Mouse (Mus musculus): ENCODE measurements around the gene Nubp2. TPM values are rescaled to one million over a fixed set of nuclear protein-coding genes. Genes with fewer than 3 reads are reported as not detected.

Nubp2 gene
- total and polyA plus RNA-seq, 3 experiments: 17.8 to 22.7 (median 18.2) TPM

DNA sequence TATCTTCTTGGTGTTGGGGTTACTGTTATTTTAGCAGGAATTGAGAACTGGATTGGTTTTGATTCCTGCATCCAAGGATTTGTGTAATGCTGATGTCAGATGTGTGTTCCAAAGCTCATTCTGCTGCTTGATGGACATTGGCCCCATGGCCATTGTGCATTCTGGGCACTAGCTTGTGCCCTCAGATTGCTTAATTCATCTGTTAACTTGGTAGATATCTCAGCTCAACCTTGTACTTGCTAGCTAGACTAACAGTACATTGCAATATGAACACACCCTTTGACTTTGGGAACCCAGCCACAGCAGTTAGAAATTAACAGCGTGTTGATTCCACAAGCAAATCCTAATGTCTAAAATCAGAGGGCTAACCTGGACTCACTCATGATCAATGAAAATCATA, 38.8 kb downstream of the Nubp2 start:
- H3K4me1 ChIP-seq (ENCODE audit: control insufficient read depth, insufficient read depth, low read length): peaks cover 2% of the 10 kb centered on the region
- intact Hi-C loops (cut with DNase I): no loop called here
- WGBS: 84% methylated on average over 1 of the region's 1 CpGs
- H3K9ac ChIP-seq (ENCODE audit: low read depth, low read length): no peak overlapping the region
- no peak overlapping the region for H3K4me3 ChIP-seq
- no peaks in the 10 kb centered on the region for H3K27me3 ChIP-seq (ENCODE audit: control insufficient read depth, insufficient read depth, low read length)
- no peak overlapping the region for H3K27ac ChIP-seq
- TF ChIP-seq POLR2A (IDR thresholded peaks at IDR 0.05; ENCODE audit: insufficient read depth, low read depth, low read length) (no peak), EP300 (IDR thresholded peaks at IDR 0.05; ENCODE audit: insufficient read depth, low read depth, low read length) (no peak), CTCF (IDR thresholded peaks at IDR 0.05) (no peak)
- DNase-seq: no peak
- H3K79me2 ChIP-seq (replicated peaks; ENCODE audit: control insufficient read depth, insufficient read depth, low read length): no peaks in the 10 kb centered on the region
- H3K36me3 ChIP-seq (ENCODE audit: control insufficient read depth, insufficient read depth, low read length): no peaks in the 10 kb centered on the region

- Histone ChIP-seq H3K79me2 (replicated peaks; ENCODE audit: control insufficient read depth, insufficient read depth, low read length) (no peaks in the 10 kb centered on the region), H3K27ac (no peak overlapping the region; the same call in 1 of the 2 replicates), H3K36me3 (ENCODE audit: control insufficient read depth, insufficient read depth, low read length) (no peaks in the 10 kb centered on the region), H3K4me3 (no peak overlapping the region; the same call in 1 of the 2 replicates), H3K9ac (ENCODE audit: low read depth, low read length) (no peak overlapping the region; the same call in 1 of the 2 replicates), H3K4me1 (ENCODE audit: control insufficient read depth, insufficient read depth, low read length) (peaks cover 2% of the 10 kb centered on the region; the same call in 1 of the 2 replicates), H3K27me3 (ENCODE audit: control insufficient read depth, insufficient read depth, low read length) (no peaks in the 10 kb centered on the region)
- TF ChIP-seq EP300 (IDR thresholded peaks at IDR 0.05; ENCODE audit: insufficient read depth, low read depth, low read length) (no peak), CTCF (IDR thresholded peaks at IDR 0.05) (no peak), POLR2A (IDR thresholded peaks at IDR 0.05; ENCODE audit: insufficient read depth, low read depth, low read length) (no peak)
- intact Hi-C loops (cut with DNase I): no loop called here
- 49% methylated on average over 9 of the region's 9 CpGs for WGBS
- no peak for DNase-seq
Observed at GRCm38 (mm10) chr17:24844525-24844924, 41.6 kb downstream of the Nubp2 start.

- TF ChIP-seq CTCF (IDR thresholded peaks at IDR 0.05) (peak; percentile 60), POLR2A (IDR thresholded peaks at IDR 0.05; ENCODE audit: insufficient read depth, low read depth, low read length) (no peak)
- H3K36me3 ChIP-seq (ENCODE audit: control insufficient read depth, insufficient read depth, low read length): no peaks in the 10 kb centered on the region
- H3K79me2 ChIP-seq (replicated peaks; ENCODE audit: control insufficient read depth, insufficient read depth, low read length): no peaks in the 10 kb centered on the region
- 63% methylated on average over 2 of the region's 2 CpGs for WGBS
- no peak overlapping the region for H3K9ac ChIP-seq (ENCODE audit: low read depth, low read length)
- no peak for DNase-seq
- no peak overlapping the region for H3K4me3 ChIP-seq
- H3K27me3 ChIP-seq (ENCODE audit: control insufficient read depth, insufficient read depth, low read length): no peaks in the 10 kb centered on the region
- no peak overlapping the region for H3K27ac ChIP-seq
- no peaks in the 10 kb centered on the region for H3K4me1 ChIP-seq (ENCODE audit: control insufficient read depth, insufficient read depth, low read length)
- intact Hi-C loops (cut with DNase I): no loop called here
Observed at GRCm38 (mm10) chr17:24842631-24843030, 43.5 kb downstream of the Nubp2 start.

DNA sequence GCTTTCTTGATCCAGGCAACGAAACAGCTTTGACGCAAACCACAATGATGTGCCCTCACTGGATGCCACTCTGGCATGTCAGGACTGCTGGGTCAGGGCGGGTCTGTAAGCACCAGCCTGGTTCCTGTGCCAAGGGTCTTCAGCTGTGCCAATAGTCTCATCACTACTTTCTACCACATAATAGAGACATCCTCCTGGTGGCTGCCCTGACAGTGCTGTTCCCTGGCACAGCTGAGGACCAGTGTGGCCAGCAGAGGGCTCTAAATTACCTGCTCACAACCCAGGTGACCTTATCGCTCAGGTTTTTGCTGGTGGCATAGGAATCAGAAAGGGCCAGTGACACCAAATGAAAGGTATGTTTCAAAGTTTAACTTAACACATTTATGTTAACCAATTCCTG, 45.0 kb downstream of the Nubp2 start:
- no peaks in the 10 kb centered on the region for H3K27me3 ChIP-seq (ENCODE audit: control insufficient read depth, insufficient read depth, low read length)
- H3K79me2 ChIP-seq (replicated peaks; ENCODE audit: control insufficient read depth, insufficient read depth, low read length): no peaks in the 10 kb centered on the region
- H3K4me3 ChIP-seq: no peak overlapping the region
- H3K36me3 ChIP-seq (ENCODE audit: control insufficient read depth, insufficient read depth, low read length): no peaks in the 10 kb centered on the region
- H3K4me1 ChIP-seq (ENCODE audit: control insufficient read depth, insufficient read depth, low read length): no peaks in the 10 kb centered on the region
- intact Hi-C loops (cut with DNase I): no loop called here
- TF ChIP-seq CTCF (IDR thresholded peaks at IDR 0.05) (peak; percentile 55), POLR2A (IDR thresholded peaks at IDR 0.05; ENCODE audit: insufficient read depth, low read depth, low read length) (no peak)
- no peak overlapping the region for H3K9ac ChIP-seq (ENCODE audit: low read depth, low read length)
- WGBS: 58% methylated on average over 4 of the region's 4 CpGs
- DNase-seq: no peak
- no peak overlapping the region for H3K27ac ChIP-seq

- no peak overlapping the region for H3K27ac ChIP-seq
Observed at GRCm38 (mm10) chr17:24840341-24840740, 45.8 kb downstream of the Nubp2 start.

GRCm38 (mm10) chr17:24839842-24840241, 46.3 kb downstream of the Nubp2 start, which contains the start of gene Hagh:
Gene Hagh, plus strand, starts transcription at chr17:24840143.
- H3K36me3 ChIP-seq (ENCODE audit: control insufficient read depth, insufficient read depth, low read length): no peaks in the 10 kb centered on the region
- no peak for DNase-seq
- H3K79me2 ChIP-seq (replicated peaks; ENCODE audit: control insufficient read depth, insufficient read depth, low read length): no peaks in the 10 kb centered on the region
- 46% methylated on average over 8 of the region's 8 CpGs for WGBS
- H3K4me1 ChIP-seq (ENCODE audit: control insufficient read depth, insufficient read depth, low read length): no peaks in the 10 kb centered on the region
- intact Hi-C loops (cut with DNase I): no loop called here
- H3K27ac ChIP-seq: no peak within 1 kb of the TSS
- H3K27me3 ChIP-seq (ENCODE audit: control insufficient read depth, insufficient read depth, low read length): no peaks in the 10 kb centered on the region
- TF ChIP-seq CTCF (IDR thresholded peaks at IDR 0.05) (no peak), EP300 (IDR thresholded peaks at IDR 0.05; ENCODE audit: insufficient read depth, low read depth, low read length) (no peak), POLR2A (IDR thresholded peaks at IDR 0.05; ENCODE audit: insufficient read depth, low read depth, low read length) (no peak)
- no peak within 1 kb of the TSS for H3K9ac ChIP-seq (ENCODE audit: low read depth, low read length)
- H3K4me3 ChIP-seq: no peak within 1 kb of the TSS

More at GRCm38 (mm10) chr17:24840341-24840740, 45.8 kb downstream of the Nubp2 start:
- Histone ChIP-seq H3K4me1 (ENCODE audit: control insufficient read depth, insufficient read depth, low read length) (no peaks in the 10 kb centered on the region), H3K36me3 (ENCODE audit: control insufficient read depth, insufficient read depth, low read length) (no peaks in the 10 kb centered on the region), H3K27me3 (ENCODE audit: control insufficient read depth, insufficient read depth, low read length) (no peaks in the 10 kb centered on the region), H3K9ac (ENCODE audit: low read depth, low read length) (no peak overlapping the region), H3K79me2 (replicated peaks; ENCODE audit: control insufficient read depth, insufficient read depth, low read length) (no peaks in the 10 kb centered on the region), H3K4me3 (no peak overlapping the region)
- intact Hi-C loops (cut with DNase I): no loop called here
- no peak for DNase-seq
- no peak for TF ChIP-seq POLR2A (IDR thresholded peaks at IDR 0.05; ENCODE audit: insufficient read depth, low read depth, low read length)
- TF ChIP-seq EP300 (IDR thresholded peaks at IDR 0.05; ENCODE audit: insufficient read depth, low read depth, low read length): no peak
- TF ChIP-seq CTCF (IDR thresholded peaks at IDR 0.05): no peak
- 46% methylated on average over 5 of the region's 5 CpGs for WGBS

Other genes starting within 250 kb of the Nubp2 start
- 100 to 1,000 TPM in 1 of 2 experiments, 10 to 100 TPM in 1; 100.0 to 110 TPM for gene Slc9a3r2, start 236.0 kb downstream of the Nubp2 start, total RNA-seq (2021)
- 125 and 147 TPM in 2 replicates for gene Slc9a3r2, start 236.0 kb downstream of the Nubp2 start, polyA plus RNA-seq (2012; rRNA removed)
- not detected for gene Npw, start 227.9 kb downstream of the Nubp2 start, total RNA-seq (2021)
- not detected in 2 replicates for gene Npw, start 227.9 kb downstream of the Nubp2 start, polyA plus RNA-seq (2012; rRNA removed)
- gene Zfp598, start 216.7 kb downstream of the Nubp2 start, total RNA-seq (2021): 10 to 100 TPM; 17.4 to 17.5 TPM
- gene Zfp598, start 216.7 kb downstream of the Nubp2 start, polyA plus RNA-seq (2012; rRNA removed): 28.1 and 29.9 TPM in 2 replicates
- gene Syngr3, start 196.4 kb downstream of the Nubp2 start, total RNA-seq (2021): under 1 TPM; 0.16 to 0.30 TPM
- 0.43 and 1.00 TPM in 2 replicates for gene Syngr3, start 196.4 kb downstream of the Nubp2 start, polyA plus RNA-seq (2012; rRNA removed)
- 10 to 100 TPM; 20.3 to 21.5 TPM for gene Gfer, start 190.2 kb downstream of the Nubp2 start, total RNA-seq (2021)
- 14.0 and 14.6 TPM in 2 replicates for gene Gfer, start 190.2 kb downstream of the Nubp2 start, polyA plus RNA-seq (2012; rRNA removed)
- gene Noxo1, start 190.1 kb downstream of the Nubp2 start, total RNA-seq (2021): 1 to 10 TPM in 1 of 2 experiments, under 1 TPM in 1; 0.65 to 1.0 TPM
- gene Noxo1, start 190.1 kb downstream of the Nubp2 start, polyA plus RNA-seq (2012; rRNA removed): 2.4 and 4.5 TPM in 2 replicates
- 10 to 100 TPM; 17.4 to 19.4 TPM for gene Tbl3, start 178.7 kb downstream of the Nubp2 start, total RNA-seq (2021)
- gene Tbl3, start 178.7 kb downstream of the Nubp2 start, polyA plus RNA-seq (2012; rRNA removed): 34.2 and 39.2 TPM in 2 replicates
- not detected for gene Rnf151, start 168.3 kb downstream of the Nubp2 start, total RNA-seq (2021)
- gene Rnf151, start 168.3 kb downstream of the Nubp2 start, polyA plus RNA-seq (2012; rRNA removed): 0.15 and 0.68 TPM in 2 replicates
- gene Rps2, start 168.2 kb downstream of the Nubp2 start, total RNA-seq (2021): 100 to 1,000 TPM; 675 to 722 TPM
- 2,277 and 2,346 TPM in 2 replicates for gene Rps2, start 168.2 kb downstream of the Nubp2 start, polyA plus RNA-seq (2012; rRNA removed)
- 100 to 1,000 TPM; 916 to 992 TPM for gene Ndufb10, start 161.9 kb downstream of the Nubp2 start, total RNA-seq (2021)
- gene Ndufb10, start 161.9 kb downstream of the Nubp2 start, polyA plus RNA-seq (2012; rRNA removed): 1,269 and 1,412 TPM in 2 replicates
- gene Rpl3l, start 158.5 kb downstream of the Nubp2 start, total RNA-seq (2021): 100 to 1,000 TPM; 386 to 472 TPM
- 213 and 215 TPM in 2 replicates for gene Rpl3l, start 158.5 kb downstream of the Nubp2 start, polyA plus RNA-seq (2012; rRNA removed)
- gene Msrb1, start 149.7 kb downstream of the Nubp2 start, total RNA-seq (2021): 100 to 1,000 TPM; 154 to 178 TPM
- 155 and 164 TPM in 2 replicates for gene Msrb1, start 149.7 kb downstream of the Nubp2 start, polyA plus RNA-seq (2012; rRNA removed)
- gene Hs3st6, start 133.4 kb downstream of the Nubp2 start, total RNA-seq (2021): not detected
- 0.10 TPM in 1 of 2 replicates, not detected in the other for gene Hs3st6, start 133.4 kb downstream of the Nubp2 start, polyA plus RNA-seq (2012; rRNA removed)
- under 1 TPM; 0.14 to 0.18 TPM for gene Meiob, start 82.1 kb downstream of the Nubp2 start, total RNA-seq (2021)
- not detected in 2 replicates for gene Meiob, start 82.1 kb downstream of the Nubp2 start, polyA plus RNA-seq (2012; rRNA removed)
- 10 to 100 TPM; 85.8 to 89.5 TPM for gene Hagh, start 46.2 kb downstream of the Nubp2 start, total RNA-seq (2021)
- gene Hagh, start 46.2 kb downstream of the Nubp2 start, polyA plus RNA-seq (2012; rRNA removed): 126 and 133 TPM in 2 replicates
- 10 to 100 TPM; 80.3 to 81.5 TPM for gene Fahd1, start 36.0 kb downstream of the Nubp2 start, total RNA-seq (2021)
- gene Fahd1, start 36.0 kb downstream of the Nubp2 start, polyA plus RNA-seq (2012; rRNA removed): 42.7 and 50.8 TPM in 2 replicates
- gene Igfals, start 20.4 kb downstream of the Nubp2 start, total RNA-seq (2021): 10 to 100 TPM; 11.7 to 12.7 TPM
- 6.4 and 9.2 TPM in 2 replicates for gene Igfals, start 20.4 kb downstream of the Nubp2 start, polyA plus RNA-seq (2012; rRNA removed)
- 10 to 100 TPM; 30.4 to 33.8 TPM for gene Spsb3, start 294 bp upstream of the Nubp2 start, total RNA-seq (2021)
- 47.0 and 66.2 TPM in 2 replicates for gene Spsb3, start 294 bp upstream of the Nubp2 start, polyA plus RNA-seq (2012; rRNA removed)
- 10 to 100 TPM; 16.9 to 18.3 TPM for gene Eme2, start 8.7 kb upstream of the Nubp2 start, total RNA-seq (2021)
- 19.3 and 20.3 TPM in 2 replicates for gene Eme2, start 8.7 kb upstream of the Nubp2 start, polyA plus RNA-seq (2012; rRNA removed)
- gene Mrps34, start 8.8 kb upstream of the Nubp2 start, total RNA-seq (2021): 100 to 1,000 TPM in 1 of 2 experiments, 10 to 100 TPM in 1; 95.6 to 102 TPM
- gene Mrps34, start 8.8 kb upstream of the Nubp2 start, polyA plus RNA-seq (2012; rRNA removed): 102 and 133 TPM in 2 replicates
- gene Nme3, start 10.2 kb upstream of the Nubp2 start, total RNA-seq (2021): 10 to 100 TPM; 30.7 to 37.7 TPM
- 46.4 and 55.2 TPM in 2 replicates for gene Nme3, start 10.2 kb upstream of the Nubp2 start, polyA plus RNA-seq (2012; rRNA removed)
- gene Mapk8ip3, start 50.6 kb upstream of the Nubp2 start, total RNA-seq (2021): 10 to 100 TPM; 60.0 to 67.9 TPM
- 74.4 and 105 TPM in 2 replicates for gene Mapk8ip3, start 50.6 kb upstream of the Nubp2 start, polyA plus RNA-seq (2012; rRNA removed)
- 1 to 10 TPM; 9.2 TPM for gene Jpt2, start 74.3 kb upstream of the Nubp2 start, total RNA-seq (2021)
- gene Jpt2, start 74.3 kb upstream of the Nubp2 start, polyA plus RNA-seq (2012; rRNA removed): 4.3 and 5.7 TPM in 2 replicates
- 1 to 10 TPM; 9.4 to 9.8 TPM for gene Cramp1l, start 129.4 kb upstream of the Nubp2 start, total RNA-seq (2021)
- gene Cramp1l, start 129.4 kb upstream of the Nubp2 start, polyA plus RNA-seq (2012; rRNA removed): 9.6 and 13.7 TPM in 2 replicates
- 1 to 10 TPM; 3.1 to 5.0 TPM for gene Ift140, start 129.7 kb upstream of the Nubp2 start, total RNA-seq (2021)
- gene Ift140, start 129.7 kb upstream of the Nubp2 start, polyA plus RNA-seq (2012; rRNA removed): 4.6 and 5.2 TPM in 2 replicates
- gene Tmem204, start 197.2 kb upstream of the Nubp2 start, total RNA-seq (2021): 10 to 100 TPM; 40.0 to 45.1 TPM
- 77.3 and 82.0 TPM in 2 replicates for gene Tmem204, start 197.2 kb upstream of the Nubp2 start, polyA plus RNA-seq (2012; rRNA removed)
- 10 to 100 TPM; 12.1 to 13.5 TPM for gene Telo2, start 229.6 kb upstream of the Nubp2 start, total RNA-seq (2021)
- gene Telo2, start 229.6 kb upstream of the Nubp2 start, polyA plus RNA-seq (2012; rRNA removed): 12.7 and 15.5 TPM in 2 replicates
- gene Ptx4, start 234.4 kb upstream of the Nubp2 start, total RNA-seq (2021): 1 to 10 TPM; 5.4 to 5.8 TPM
- gene Ptx4, start 234.4 kb upstream of the Nubp2 start, polyA plus RNA-seq (2012; rRNA removed): 0.16 and 0.26 TPM in 2 replicates
- 10 to 100 TPM; 25.4 to 28.5 TPM for gene Clcn7, start 247.0 kb upstream of the Nubp2 start, total RNA-seq (2021)
- gene Clcn7, start 247.0 kb upstream of the Nubp2 start, polyA plus RNA-seq (2012; rRNA removed): 24.6 and 31.3 TPM in 2 replicates

Measured in heart, adult 2 months (tissue).